Mouse (Mus musculus) heart, postnatal 4 days (tissue): Measurements from ENCODE around the gene Rbm38. TPM values are rescaled to one million over a fixed set of nuclear protein-coding genes. Genes with fewer than 3 reads are reported as not detected.

Experiments used
- DNase-seq: peaks from one replicate; pipeline ENCODE4 v3.0.0; 2021
- total RNA-seq, 2 experiments: library from RNA; stranded (reverse); gene quantifications; 2 replicates each; pipeline ENCODE4 v1.2.3; 2021

The Rbm38 gene
- total RNA-seq, 2 experiments from 2014 or later: 112 to 126 TPM

DNA sequence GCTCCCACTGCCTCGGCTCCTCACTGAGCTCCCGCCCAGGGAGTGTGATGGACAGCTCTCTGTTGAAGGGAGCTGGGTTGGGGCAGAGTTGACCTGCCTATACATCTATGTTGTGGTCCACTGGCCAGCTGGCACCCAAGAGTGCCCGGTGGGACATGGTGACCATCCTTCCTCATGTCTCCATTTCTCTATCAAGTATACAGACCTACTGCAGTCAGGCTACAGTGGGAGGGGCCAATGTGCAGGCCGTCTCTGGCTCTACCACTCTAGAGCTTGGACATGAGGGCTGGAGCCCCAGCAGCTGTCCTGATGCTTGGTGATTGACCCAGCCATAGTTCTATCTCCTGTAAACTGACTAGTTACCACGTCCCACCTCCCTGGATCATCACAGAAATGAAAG is 17.0 kb downstream of the Rbm38 start:
- no peak for DNase-seq

DNA sequence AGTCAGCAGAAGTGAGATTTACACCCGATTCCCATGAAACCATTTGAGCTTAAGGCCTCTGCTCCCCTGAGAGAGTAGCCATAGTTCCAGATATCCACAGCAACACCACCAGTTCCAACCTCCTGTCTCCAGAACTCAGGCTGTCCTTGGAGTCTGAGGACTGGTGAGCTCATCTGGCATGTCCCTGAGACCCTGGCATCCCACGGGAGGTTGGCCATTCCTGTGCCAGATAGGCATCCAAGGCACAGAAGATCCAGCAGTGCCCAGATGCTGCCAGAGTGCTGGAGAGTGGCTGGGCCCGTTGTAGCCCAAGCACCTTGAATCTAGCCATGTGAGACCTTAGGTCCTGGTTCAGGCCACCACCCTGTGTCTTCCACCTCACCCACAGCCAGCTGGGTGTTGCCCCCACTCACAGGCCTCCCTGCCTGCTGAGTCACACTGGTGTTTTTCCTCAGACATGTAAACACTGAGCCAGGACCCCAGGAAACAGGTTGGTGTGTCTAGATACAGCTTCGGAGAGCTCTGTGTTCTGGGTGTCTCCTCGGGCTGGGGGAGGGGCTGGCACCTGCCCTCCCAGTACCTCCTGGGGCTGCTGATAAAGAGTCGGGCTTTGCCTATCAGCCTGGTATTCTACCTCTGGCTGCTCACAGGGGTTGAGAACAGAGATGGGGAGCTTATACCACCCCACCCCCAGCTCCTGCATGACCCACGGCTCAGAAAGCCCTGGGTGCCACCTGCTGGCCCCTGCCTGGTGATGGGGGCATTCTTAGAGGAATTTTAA is 17.7 kb downstream of the Rbm38 start:
- DNase-seq: no peak

DNA sequence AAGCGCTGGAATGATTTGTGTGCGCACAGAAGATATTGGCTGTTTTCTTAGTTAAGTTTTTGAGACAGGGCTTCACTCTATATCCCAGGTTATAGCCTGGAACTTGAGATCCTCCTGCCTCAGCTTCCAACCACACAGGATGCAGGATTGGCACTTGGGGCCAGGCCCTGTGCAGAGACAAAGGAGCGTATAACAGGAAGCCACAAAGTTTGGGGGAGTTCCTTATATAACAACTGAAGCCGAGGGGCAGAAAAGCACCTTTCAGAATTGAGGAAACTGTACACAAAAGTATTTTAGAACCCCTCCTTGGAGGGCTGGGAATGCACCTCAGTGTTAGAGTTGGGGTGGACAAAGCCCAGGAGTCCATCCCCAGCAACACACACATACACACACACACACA is 18.7 kb downstream of the Rbm38 start:
- DNase-seq: no peak

DNA sequence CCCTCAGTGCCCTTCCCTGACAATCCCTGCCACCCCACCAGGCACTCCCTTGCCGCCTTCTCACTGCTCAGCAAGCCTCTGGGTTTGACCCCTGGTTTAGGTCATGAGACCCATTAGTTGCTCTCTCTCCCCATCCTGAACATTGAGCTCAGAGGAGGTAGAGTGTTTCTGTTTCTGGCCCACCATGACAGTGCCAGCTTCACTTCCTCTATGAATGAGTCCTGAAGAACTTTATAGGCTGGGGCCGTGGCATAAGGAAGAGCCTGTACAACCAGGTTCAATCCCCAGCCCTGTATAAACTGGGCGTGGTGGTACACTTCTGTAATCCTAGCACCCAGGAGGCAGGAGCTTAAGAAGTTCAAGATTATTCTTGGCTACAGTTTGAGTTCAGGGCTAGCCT is 20.5 kb downstream of the Rbm38 start:
- DNase-seq: no peak

DNA sequence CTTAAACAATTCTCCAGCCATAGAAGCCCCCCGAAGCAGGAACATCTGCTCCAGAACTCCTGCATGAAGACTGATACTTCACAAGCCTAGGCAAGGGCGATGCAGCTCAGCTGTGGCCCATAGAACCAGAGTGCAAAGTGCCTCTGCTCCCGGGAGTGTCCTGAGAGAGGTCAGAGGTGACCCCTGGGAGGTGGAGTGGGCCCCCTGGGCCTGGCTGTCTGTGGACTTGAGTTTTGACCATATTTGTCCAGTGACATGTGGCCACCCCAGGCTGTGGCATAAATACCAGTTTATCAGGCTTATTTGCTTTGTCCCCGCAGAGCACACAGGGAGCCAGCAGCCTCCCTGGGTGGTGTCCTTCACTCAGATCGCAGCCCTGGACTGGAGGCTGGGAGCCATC is 20.9 kb downstream of the Rbm38 start:
- DNase-seq: no peak

DNA sequence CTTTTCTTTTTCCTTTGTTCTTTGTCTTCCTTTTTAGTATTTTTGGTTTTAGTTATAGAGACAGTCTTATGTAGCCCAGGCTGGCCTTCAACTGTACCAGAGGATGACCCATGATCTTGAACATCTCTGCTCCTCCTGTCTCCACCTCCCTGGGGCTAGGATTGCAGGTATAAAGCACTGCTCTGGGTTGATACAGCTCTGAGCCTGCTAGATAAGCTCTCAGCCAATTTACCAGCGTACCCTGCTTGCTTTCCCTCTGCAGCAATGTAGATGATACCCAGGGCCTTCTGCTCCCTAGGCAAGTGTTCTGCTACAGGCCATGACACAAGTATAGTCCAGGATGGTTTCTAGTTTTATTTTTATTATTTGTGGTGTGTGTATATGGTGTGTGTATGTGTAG is 21.6 kb downstream of the Rbm38 start:
- DNase-seq: no peak

DNA sequence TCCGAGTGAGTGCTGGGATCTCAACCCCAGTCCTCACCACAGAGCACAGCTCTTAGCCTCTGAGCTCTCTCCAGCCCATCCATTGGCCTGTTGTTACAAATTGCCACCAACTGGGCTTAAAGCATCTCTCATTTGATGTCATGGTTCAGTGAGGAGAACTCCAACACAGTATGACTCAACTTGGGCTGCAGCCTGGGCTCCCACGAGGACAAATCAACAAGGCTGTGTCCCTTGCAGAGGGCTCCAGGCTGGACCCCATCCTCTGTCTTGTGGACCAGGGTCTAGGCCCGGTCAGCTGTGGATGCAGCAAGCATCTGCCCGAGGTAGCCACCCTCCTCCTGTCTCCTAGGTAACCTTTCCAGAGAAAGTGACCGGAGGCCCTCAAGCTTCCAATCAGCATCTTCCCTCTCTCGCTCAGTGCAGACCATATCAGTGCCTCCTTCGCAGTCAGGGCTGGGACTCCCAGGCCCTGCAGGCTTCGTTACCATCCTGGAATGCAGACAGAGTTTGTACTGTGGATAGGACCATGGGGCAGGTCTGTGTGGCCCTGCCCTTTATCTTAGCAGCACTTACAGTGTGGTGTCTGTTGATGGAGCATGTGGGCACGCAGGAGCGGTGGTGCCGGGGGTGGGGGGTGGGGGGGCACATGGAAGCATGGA is 22.3 kb downstream of the Rbm38 start:
- no peak for DNase-seq

DNA sequence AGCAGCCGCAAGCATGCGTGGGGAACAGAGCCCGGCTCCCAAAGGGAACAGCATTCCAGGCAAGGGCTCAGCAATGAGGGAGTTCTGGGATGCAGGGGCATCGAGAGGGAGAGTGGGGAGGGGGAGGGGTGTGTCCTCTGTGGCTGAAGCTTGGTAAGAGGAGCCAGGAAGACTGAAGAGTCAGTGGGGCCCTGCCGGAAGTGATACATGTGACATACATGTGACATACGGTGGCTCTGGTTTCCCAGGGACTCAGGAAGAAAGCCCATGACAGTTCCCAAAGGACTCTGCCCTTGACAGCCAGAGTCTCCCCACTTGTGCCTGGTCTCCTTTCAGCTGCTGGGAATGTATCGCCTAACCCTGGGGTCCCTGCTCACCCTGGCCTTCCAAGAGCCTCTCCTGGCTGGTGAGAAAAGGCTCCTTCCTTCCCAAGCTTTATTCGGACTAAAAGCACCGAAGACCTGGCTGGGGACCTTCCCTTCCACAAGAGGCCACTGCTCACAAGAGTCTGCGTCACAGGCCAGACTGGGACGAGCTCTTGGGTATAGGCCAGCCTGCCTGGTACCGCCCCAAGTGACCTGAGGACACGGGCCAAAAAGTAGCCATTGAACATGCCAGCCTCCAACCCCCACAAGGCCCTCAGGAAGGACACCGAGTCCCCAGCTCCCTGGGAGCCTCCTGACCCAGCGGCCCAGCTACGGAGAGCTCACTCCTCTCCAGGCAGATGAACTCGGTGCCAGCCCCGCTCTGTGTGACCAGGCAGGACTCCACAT is 24.1 kb downstream of the Rbm38 start:
- DNase-seq: peak; percentile 88

DNA sequence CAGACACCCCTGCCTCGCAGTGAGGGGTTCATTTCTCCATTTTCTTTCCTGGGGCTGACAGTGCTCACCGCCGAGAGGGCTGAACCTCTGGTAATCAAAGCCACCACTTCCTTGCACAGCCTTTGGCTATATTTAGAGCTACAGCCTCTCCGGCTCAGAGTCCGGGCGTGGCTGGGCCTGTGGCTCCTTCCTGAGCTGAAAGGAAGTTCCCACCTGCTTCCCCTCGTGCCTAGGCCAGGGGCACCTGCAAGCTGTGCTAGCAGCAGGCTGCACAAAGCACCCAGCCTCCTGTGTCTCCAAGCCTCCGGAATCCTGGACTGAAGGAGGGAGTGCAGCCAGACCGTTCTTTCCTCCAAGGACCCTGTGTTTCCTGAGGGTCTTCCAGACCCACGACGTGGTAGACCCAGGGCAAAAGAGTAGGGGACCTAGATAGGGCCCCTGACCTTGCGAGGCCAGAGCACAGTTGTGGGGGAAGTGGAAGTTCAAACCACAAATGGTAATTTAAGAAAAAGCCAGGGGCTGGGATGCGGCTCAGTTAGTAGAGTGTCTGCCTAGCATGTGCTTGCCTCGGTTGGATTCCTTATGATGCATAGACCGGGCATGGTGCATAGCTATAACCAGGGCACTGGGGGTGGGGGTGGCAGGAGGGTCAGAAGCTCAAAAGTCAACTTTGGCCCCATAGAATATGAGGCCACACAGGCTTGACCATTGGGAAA is 26.4 kb downstream of the Rbm38 start:
- peak; percentile 56 for DNase-seq

DNA sequence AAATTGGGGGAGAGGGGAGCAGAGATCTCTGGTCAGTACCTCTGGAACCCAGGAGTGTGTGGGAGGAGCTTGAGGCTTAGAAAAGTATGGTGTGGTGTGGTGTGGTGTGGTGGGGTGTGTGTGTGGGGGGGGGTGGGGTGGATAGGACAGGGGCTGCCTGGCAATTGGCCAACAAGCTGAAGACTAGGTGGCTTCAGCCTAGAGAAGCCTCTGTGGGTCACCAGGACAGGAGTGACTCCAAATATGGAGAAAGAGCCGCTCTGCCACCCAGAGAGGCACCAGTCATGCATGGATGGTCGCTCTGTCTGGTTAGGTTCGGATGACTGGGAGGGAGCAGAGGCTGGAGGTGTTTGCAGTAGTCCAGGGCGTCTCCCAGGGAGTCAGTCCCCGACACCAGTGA is 27.2 kb downstream of the Rbm38 start:
- no peak for DNase-seq

DNA sequence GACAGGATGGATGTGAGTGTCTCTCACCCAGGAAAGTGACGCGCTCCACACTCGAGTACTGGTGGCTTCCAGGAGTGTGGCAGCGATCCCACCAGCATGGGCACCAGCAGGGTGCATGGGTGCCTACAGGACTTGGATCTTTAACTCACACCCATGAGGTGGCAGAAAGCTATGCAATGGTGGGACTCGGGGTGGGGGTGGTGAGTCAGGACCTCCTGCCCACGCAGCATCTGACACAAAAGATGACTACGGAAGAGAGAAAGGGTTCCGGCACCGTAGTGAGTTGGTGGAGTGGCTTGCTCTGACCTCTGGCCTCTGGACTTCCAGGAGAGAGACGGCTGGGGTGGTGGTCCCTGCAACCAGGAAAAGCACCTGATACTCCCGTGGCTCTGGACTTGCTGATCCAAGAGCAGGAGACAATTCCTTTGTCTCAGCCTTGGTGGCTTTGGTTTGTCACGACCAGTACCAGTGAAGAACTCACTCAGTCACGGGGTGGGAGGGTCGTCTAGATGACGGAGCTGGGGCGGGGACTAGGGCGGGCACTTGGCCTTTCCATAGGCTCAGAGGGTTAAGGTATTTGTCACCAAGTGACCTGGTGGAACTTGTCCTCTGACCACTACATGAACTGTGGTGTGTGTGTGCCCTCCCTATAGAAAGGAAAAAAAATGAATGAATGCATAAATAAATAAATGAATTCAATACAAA is 27.9 kb downstream of the Rbm38 start:
- DNase-seq: no peak

DNA sequence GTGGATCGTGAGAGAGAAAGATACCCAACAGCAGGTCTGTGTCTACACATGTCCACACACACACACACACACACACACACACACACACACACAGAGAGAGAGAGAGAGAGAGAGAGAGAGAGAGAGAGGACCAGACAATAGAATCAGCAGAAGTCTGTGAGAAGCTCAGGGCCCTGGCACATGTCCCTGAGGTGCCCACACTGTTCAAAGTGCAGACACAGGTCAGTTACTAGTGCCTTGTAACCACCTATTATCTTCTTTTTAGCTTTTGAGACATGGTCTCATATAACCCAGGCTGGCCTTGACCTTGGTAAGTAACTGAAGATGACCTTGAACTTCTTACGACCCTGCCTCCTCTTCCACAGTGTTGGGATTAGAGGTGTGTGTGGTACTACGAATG is 28.9 kb downstream of the Rbm38 start:
- no peak for DNase-seq

DNA sequence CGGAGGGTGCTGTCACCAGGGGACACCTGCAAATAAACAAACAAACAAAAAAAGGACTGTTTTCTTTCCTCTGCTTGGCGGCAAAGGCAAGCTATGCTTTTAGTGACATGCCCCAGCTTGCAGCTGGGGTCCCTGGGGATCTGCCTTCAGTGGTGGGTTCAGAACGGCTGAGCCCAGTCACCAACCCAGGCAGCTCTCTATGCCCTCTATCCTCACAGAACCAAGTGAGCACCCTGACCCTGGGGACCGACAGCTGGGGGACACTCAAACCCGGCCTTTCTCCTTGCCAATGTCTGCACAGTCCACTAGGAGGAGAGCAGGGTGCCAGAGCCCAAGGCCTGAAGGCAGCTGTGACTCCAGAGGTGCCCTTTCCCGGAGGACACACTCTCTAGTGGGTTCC is 29.5 kb downstream of the Rbm38 start:
- no peak for DNase-seq

DNA sequence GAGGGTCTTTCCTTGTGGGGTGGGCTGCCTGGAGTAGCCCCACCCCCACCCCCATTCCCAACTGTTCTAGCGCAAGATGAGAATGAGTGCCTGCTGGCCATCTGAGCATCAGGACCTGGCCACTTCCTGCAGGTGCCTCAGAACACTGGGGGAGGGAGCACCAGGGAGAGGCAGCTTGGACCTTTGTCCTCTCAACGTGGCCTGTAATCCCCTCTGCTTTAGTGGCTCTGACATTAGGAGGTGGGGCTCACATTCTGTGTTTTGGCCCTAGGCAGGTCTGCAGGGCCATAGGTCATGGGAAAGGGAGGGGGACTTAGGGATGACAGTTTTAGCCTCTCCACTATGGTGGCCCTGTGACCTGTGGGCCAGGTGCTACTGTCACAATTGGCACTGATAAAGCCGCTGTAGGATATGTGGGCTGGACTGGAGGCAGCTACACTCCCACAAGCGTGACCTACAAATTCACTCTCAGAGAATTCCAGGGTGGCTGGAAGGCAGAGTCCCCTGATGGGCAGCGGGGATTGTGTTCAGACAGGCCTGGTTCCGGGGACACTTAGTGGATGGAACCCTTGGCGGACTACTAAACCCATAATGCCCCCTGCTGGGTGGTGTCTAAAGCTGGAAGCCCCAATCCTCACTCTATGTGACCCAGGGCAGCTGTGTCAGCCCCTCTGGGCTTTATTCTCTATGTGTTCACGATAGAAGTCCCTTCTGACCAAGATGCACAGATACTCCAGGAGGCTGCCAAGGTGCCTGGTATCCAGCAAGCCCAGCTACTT is 30.5 kb downstream of the Rbm38 start:
- DNase-seq: no peak

DNA sequence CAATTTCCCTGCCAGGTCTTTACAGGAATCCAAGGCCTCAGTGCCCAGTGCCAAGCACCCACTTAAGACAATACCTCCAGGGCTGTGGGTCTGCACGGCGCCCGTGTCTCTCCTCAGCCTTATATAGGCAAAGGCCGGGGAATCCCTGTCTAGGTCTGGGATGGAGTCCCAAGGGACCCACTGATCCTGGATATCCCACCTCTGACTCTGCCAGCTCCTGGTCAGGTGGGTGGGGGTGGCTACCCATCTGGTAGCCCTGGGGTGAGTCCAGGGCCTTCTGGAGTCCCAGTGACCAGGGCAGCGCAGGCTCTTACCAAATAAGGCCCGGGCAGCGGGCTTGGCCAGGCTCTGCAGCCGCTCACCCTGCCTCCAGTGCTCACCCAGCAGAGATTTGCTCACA is 32.6 kb downstream of the Rbm38 start:
- DNase-seq: peak; percentile 40

DNA sequence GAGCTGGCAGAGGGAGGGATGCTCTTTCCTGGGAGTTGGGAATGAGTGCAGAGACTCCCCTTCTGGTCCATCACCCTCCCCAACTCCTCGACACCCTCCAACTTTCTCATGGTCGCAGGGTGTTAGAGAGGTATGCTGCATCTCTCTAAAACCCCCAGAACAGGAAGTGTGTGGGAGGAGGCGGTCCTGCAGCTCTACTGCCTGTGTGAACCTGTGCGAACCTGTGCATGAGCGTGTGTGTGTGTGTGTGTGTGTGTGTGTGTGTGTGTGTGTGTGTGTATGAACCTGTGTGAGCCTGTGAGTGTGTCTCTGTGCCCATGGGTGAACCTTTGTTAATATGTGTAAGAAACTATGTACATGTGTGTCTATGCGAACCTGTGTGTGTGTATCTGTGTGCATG is 33.5 kb downstream of the Rbm38 start:
- peak; percentile 3 for DNase-seq

DNA sequence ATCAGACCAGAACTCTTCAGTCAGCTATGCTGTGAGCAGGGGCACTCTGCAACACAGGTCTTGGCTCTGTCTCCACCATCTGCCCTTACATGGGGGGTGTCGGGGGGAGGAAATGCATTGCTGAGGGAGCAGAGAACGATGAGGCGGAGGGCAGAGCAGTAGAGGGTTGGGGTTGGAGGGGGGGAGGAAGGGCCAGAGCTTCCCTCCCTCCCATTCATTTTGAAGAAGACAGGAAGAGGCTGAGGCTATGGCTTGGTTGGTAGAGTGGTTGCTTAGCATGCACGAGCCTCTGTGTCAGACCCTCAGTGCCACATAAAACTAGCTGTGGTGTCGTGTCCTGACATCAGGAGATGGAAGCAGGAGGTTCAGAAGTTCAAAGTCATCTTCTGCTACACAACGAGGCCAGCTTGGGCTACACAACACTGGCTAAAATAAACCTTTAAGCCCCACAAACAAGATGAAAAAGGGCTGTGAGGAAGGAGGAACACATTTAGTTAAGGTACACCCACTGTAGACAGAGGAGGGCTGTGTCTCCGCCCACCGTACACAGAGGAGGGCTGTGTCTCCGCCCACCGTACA is 36.1 kb downstream of the Rbm38 start:
- DNase-seq: peak; percentile 3

DNA sequence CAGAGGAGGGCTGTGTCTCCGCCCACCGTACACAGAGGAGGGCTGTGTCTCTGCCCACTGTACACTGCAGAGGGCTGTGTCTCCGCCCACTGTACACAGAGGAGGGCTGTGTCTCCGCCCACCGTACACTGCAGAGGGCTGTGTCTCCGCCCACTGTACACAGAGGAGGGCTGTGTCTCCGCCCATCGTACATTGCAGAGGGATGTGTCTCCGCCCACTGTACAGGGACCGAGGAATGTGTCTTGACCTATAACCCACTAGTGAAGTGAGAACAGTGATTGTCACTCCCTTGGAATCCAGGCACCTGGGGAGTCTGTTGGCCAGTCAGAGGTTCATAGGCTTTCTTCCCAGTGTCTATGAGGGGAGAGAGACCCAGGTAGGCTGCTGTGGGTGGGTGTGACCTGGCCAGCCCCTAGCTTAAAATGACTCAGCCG is 36.6 kb downstream of the Rbm38 start:
- peak; percentile 4 for DNase-seq

DNA sequence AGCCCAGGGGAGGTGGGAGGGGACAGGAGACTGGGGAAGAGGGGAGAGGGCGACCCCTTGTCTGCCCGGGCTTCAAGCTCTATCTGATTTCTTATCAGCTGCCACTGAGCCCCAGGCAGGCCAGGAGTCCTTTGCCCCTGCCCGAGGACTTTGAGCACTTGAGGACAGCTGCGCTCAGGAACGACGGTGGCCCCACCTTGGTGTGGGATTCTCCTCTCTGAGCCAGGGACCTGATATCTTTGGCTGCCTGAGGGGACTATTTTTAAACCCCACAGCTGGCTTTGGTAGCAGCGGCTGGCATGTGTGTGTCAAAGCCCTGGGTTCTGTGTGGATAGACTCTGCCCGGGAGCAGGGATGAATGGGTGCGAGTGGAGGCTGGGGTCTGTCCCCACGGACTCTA is 37.3 kb downstream of the Rbm38 start:
- peak; percentile 64 for DNase-seq

DNA sequence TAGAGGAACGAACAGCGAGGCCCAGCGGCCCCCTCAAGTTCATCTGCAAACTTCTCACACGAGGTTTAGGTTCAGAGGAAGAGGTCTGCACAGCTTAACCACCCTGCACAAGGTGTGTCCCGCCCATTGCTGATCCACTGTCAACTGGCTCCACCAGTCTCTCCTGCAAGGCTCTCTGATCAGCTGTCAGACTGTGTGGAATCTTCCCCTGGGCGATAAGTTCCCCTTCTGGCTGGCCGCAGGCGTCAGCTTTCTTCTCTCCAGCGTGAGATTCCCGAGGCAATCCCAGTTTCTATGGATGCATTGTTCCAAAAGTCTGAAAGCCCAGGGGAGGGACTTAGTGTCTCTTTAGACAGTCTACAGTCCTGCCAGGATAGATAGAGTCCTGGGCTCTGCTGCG is 38.0 kb downstream of the Rbm38 start:
- DNase-seq: no peak

DNA sequence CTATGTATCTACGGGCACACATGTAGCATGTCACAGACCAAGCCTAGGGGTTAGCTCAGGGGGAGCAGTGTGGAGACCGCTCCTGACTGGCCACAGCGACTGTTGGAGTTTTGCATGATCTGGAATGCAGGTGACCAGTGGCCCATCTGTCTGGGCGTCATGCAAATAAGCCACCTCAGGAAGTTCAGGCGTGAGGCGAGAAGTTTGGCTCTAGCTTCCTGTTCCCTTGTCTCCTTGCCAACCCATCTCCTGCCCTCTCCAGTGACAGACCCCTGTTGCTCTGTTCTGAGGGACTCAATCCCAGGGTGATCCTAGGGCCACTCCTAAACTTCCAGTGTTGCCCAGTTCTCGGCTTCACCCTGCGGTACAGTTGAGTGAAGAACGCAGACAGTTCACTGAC is 40.2 kb downstream of the Rbm38 start:
- no peak for DNase-seq
